Mouse (Mus musculus): Measurements from ENCODE around the gene Tmem169. TPM values are rescaled to one million over a fixed set of nuclear protein-coding genes. Genes with fewer than 3 reads are reported as not detected.

The Tmem169 gene
- polyA plus RNA-seq, 1 experiment from 2014 or later, result 35.5 TPM

DNA sequence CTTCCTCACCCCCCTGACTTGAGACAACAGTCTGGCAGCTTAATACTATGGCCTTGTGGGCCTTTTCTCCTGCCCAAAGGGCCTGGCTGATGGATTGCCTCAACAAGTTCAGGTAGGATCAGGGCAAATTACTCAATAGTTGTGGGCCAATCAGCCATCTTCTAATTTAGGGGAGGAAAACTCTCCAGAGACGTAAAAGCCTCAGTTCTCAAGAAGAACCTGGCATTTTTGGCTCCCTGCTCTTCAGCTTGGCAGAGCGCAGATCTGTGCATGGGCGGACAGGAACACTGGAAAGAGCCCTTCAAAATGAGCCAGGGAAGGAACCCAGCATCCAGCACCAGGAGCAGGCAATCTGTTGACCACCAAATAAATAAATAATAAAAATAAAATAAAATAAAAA, 6.1 kb upstream of the Tmem169 start:
- no peaks in the 10 kb centered on the region for H3K4me1 ChIP-seq (ENCODE audit: control insufficient read depth, insufficient read depth, low read length)
- H3K4me2 ChIP-seq (ENCODE audit: low read depth, low read length), result no peak overlapping the region
- no peak overlapping the region for H3K9ac ChIP-seq (replicated peaks; ENCODE audit: low read depth, low read length)
- WGBS, result 94% methylated on average over 3 of the region's 3 CpGs
- no peaks in the 10 kb centered on the region for H3K9me3 ChIP-seq (ENCODE audit: control insufficient read depth, low read length)
- H3K27ac ChIP-seq (ENCODE audit: low read depth, low read length), result no peak overlapping the region
- no peak for ATAC-seq (ENCODE audit: low read depth)
- no peaks in the 10 kb centered on the region for H3K27me3 ChIP-seq (ENCODE audit: control insufficient read depth, insufficient read depth, low read length)
- H3K4me3 ChIP-seq (ENCODE audit: low read depth, low read length), result no peak overlapping the region
- no peaks in the 10 kb centered on the region for H3K36me3 ChIP-seq (ENCODE audit: control insufficient read depth, insufficient read depth, low read length)

DNA sequence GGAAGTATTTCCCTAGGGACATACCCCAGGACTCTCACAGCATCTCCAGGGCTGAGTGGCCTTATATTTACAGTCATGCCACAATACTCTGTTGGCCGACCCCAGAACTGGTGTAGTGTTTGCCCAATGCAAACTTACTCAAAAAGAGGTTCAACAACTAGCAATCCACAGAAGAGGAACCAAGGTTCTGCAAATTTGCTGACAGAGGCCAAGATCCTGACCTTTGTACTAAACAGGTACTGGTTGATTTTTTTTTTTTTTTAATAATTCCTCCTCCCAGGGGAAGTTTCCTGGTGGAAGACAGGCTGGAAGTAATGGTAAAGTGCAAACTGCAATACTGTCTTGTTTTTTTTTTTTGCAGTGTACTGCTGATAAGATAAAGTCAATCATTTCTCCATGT, 1.6 kb upstream of the Tmem169 start:
- ATAC-seq (ENCODE audit: low read depth), result no peak
- Histone ChIP-seq H3K9ac (replicated peaks; ENCODE audit: low read depth, low read length) (no peak overlapping the region), H3K36me3 (ENCODE audit: control insufficient read depth, insufficient read depth, low read length) (no peaks in the 10 kb centered on the region), H3K4me2 (ENCODE audit: low read depth, low read length) (no peak overlapping the region), H3K27ac (ENCODE audit: low read depth, low read length) (no peak overlapping the region), H3K4me3 (ENCODE audit: low read depth, low read length) (no peak overlapping the region), H3K4me1 (ENCODE audit: control insufficient read depth, insufficient read depth, low read length) (peaks cover 14% of the 10 kb centered on the region), H3K27me3 (ENCODE audit: control insufficient read depth, insufficient read depth, low read length) (no peaks in the 10 kb centered on the region), H3K9me3 (ENCODE audit: control insufficient read depth, low read length) (no peaks in the 10 kb centered on the region)
- WGBS, result 95% methylated on average over 1 of the region's 1 CpGs

DNA sequence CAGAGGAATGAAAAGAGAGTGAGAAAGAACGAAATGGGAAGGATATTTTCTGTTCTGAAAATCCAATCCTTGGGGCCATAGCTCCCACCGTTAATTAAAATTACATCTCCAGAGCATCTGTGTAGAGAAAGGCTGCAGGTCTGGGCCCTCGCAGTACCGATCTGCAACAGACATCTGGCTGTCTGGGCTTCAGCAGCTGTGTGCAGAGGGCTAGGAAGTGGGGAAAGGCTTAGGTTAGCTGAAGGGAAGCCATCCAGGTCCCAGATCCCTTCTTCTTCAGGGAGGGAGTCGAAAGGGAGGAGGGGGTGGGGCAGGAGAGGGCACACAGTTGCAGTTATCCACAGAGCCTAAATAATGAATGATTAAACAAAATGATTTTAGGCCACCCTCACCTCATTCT, 370 bp downstream of the Tmem169 start:
- peak; percentile 74 for ATAC-seq (ENCODE audit: low read depth)
- Histone ChIP-seq H3K4me2 (ENCODE audit: low read depth, low read length) (peak overlapping the region; percentile 89), H3K27me3 (ENCODE audit: control insufficient read depth, insufficient read depth, low read length) (no peaks in the 10 kb centered on the region), H3K4me1 (ENCODE audit: control insufficient read depth, insufficient read depth, low read length) (peaks cover 14% of the 10 kb centered on the region), H3K4me3 (ENCODE audit: low read depth, low read length) (peak overlapping the region; percentile 41), H3K27ac (ENCODE audit: low read depth, low read length) (peak overlapping the region; percentile 84), H3K9ac (replicated peaks; ENCODE audit: low read depth, low read length) (peak overlapping the region; percentile 73), H3K9me3 (ENCODE audit: control insufficient read depth, low read length) (no peaks in the 10 kb centered on the region), H3K36me3 (ENCODE audit: control insufficient read depth, insufficient read depth, low read length) (no peaks in the 10 kb centered on the region)
- 3% methylated on average over 5 of the region's 5 CpGs for WGBS

DNA sequence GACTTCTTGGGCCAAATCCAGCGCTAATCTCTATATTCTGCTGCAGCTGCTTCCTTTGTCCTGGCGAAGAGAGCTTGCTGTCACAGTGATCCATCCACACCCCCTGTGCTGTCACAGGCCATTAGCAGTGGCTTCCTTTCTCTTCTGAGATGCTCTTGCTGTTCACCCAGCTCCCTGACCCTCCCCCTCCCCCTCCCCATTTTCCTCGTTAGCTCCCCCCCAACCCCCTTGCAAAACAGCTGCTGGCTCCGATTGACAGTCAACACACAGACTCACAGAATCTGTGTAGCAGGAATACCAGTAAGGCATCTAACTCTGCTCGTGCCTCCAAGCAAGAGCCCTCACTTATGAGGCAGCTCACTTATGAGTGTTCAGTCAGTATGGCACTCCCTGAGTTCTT, 2.7 kb downstream of the Tmem169 start:
- Histone ChIP-seq H3K4me2 (ENCODE audit: low read depth, low read length) (peak overlapping the region; percentile 89), H3K9ac (replicated peaks; ENCODE audit: low read depth, low read length) (peak overlapping the region; percentile 32; the same call in 1 of the 2 replicates), H3K4me1 (ENCODE audit: control insufficient read depth, insufficient read depth, low read length) (peaks cover 14% of the 10 kb centered on the region), H3K4me3 (ENCODE audit: low read depth, low read length) (no peak overlapping the region), H3K27ac (ENCODE audit: low read depth, low read length) (peak overlapping the region; percentile 78), H3K27me3 (ENCODE audit: control insufficient read depth, insufficient read depth, low read length) (no peaks in the 10 kb centered on the region), H3K36me3 (ENCODE audit: control insufficient read depth, insufficient read depth, low read length) (no peaks in the 10 kb centered on the region), H3K9me3 (ENCODE audit: control insufficient read depth, low read length) (no peaks in the 10 kb centered on the region)
- ATAC-seq (ENCODE audit: low read depth), result peak; percentile 26; the same call in 1 of the 2 replicates
- WGBS, result 9% methylated on average over 5 of the region's 5 CpGs

DNA sequence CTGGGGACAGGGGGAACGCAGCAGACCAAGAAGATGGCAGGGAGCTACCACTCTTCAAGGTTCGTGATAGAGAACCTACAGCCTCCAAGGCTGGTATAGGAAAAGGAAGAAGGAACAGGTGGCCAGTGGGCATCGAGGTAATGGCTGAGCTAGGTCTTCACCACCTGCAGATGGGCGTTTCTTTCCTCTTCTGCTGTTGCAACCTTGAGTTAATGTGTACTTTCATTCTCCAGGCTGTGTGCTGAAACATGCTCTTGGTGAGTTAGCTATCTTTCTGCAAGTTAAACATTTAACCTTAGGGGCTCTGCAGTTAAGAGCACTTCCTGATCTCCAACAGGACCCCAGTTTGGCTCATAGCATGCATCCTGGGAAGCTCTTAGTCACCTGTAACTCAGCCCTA, 3.7 kb downstream of the Tmem169 start:
- 91% methylated on average over 4 of the region's 4 CpGs for WGBS
- Histone ChIP-seq H3K9me3 (ENCODE audit: control insufficient read depth, low read length) (no peaks in the 10 kb centered on the region), H3K9ac (replicated peaks; ENCODE audit: low read depth, low read length) (no peak overlapping the region), H3K4me3 (ENCODE audit: low read depth, low read length) (no peak overlapping the region), H3K36me3 (ENCODE audit: control insufficient read depth, insufficient read depth, low read length) (no peaks in the 10 kb centered on the region), H3K27me3 (ENCODE audit: control insufficient read depth, insufficient read depth, low read length) (no peaks in the 10 kb centered on the region), H3K27ac (ENCODE audit: low read depth, low read length) (no peak overlapping the region), H3K4me2 (ENCODE audit: low read depth, low read length) (no peak overlapping the region), H3K4me1 (ENCODE audit: control insufficient read depth, insufficient read depth, low read length) (peaks cover 14% of the 10 kb centered on the region)
- ATAC-seq (ENCODE audit: low read depth), result no peak

DNA sequence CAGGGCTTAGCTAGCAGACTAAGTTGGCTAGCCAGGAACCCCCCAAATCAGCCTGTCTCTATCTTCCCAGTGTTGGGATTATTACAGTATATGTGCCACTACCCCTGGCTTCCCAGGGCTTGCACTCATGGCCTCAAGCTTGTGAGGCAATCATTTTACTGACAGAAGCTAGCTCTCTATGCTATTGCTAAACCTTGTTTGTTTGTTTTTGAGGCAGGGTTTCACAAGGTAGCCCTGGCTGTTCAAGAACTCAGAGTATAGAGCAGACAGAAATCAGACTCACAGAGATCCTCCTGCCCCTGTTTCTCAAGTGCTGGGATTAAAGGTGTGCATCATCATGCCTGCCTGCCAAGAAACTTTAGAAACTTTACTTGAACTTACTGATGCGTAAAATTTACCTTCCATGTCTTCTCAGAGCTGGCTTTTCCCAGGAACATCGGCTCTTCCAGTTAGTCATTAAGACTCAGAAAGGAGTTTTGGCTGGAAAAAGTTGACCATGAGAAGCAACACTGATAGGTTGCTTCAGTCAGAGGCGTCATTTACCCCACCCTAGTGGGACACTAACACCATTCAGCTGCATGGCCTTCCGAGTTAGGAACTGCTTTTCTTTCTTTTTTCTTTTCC, 4.5 kb downstream of the Tmem169 start:
- WGBS, result 92% methylated on average over 4 of the region's 4 CpGs
- Histone ChIP-seq H3K4me2 (ENCODE audit: low read depth, low read length) (no peak overlapping the region), H3K9ac (replicated peaks; ENCODE audit: low read depth, low read length) (no peak overlapping the region), H3K36me3 (ENCODE audit: control insufficient read depth, insufficient read depth, low read length) (no peaks in the 10 kb centered on the region), H3K4me3 (ENCODE audit: low read depth, low read length) (no peak overlapping the region), H3K27me3 (ENCODE audit: control insufficient read depth, insufficient read depth, low read length) (no peaks in the 10 kb centered on the region), H3K4me1 (ENCODE audit: control insufficient read depth, insufficient read depth, low read length) (peaks cover 14% of the 10 kb centered on the region), H3K9me3 (ENCODE audit: control insufficient read depth, low read length) (no peaks in the 10 kb centered on the region), H3K27ac (ENCODE audit: low read depth, low read length) (no peak overlapping the region)
- no peak for ATAC-seq (ENCODE audit: low read depth)

DNA sequence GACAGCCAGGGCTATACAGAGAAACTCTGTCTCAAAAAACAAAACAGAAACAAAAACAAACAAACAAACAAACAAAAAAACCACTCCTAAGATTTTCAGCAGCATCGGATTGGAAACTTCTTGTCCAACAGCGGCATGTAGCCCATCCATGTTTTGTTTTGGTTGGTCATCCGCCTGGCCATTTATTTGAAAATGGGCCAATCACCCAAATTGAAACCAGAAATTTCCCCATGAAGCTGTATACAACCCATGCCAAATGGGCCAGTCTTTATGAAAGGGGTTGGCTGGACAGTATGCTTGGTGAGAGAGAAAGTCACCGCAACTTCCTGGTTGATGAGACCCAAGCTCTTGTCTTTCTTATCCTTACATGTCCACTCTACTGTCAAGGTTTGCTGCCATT, 6.7 kb downstream of the Tmem169 start:
- Histone ChIP-seq H3K9ac (replicated peaks; ENCODE audit: low read depth, low read length) (no peak overlapping the region), H3K9me3 (ENCODE audit: control insufficient read depth, low read length) (no peaks in the 10 kb centered on the region), H3K4me1 (ENCODE audit: control insufficient read depth, insufficient read depth, low read length) (peaks cover 9% of the 10 kb centered on the region), H3K4me2 (ENCODE audit: low read depth, low read length) (no peak overlapping the region), H3K27me3 (ENCODE audit: control insufficient read depth, insufficient read depth, low read length) (no peaks in the 10 kb centered on the region), H3K27ac (ENCODE audit: low read depth, low read length) (no peak overlapping the region), H3K4me3 (ENCODE audit: low read depth, low read length) (no peak overlapping the region), H3K36me3 (ENCODE audit: control insufficient read depth, insufficient read depth, low read length) (no peaks in the 10 kb centered on the region)
- 99% methylated on average over 4 of the region's 4 CpGs for WGBS
- ATAC-seq (ENCODE audit: low read depth), result no peak

DNA sequence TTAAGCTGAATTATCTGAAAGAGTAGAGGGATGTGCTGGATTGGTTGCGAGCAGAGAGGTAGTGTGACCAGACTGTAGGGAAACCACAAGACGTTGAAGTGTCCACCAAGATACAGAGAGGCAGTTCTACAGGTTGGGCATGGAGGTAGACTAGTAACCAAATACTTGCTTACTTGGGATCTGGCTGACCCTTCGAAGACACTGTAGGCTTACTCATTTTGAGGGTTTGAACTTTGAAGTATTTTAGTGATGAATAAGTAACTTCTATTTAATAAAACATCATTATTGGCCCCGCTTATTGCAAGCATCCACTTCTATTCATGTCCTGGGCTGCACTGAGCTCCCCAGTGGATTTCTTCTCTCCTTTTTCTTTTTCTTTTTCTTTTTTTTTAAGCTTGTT, 7.3 kb downstream of the Tmem169 start:
- Histone ChIP-seq H3K4me3 (ENCODE audit: low read depth, low read length) (no peak overlapping the region), H3K4me2 (ENCODE audit: low read depth, low read length) (no peak overlapping the region), H3K9ac (replicated peaks; ENCODE audit: low read depth, low read length) (no peak overlapping the region), H3K36me3 (ENCODE audit: control insufficient read depth, insufficient read depth, low read length) (no peaks in the 10 kb centered on the region), H3K27me3 (ENCODE audit: control insufficient read depth, insufficient read depth, low read length) (no peaks in the 10 kb centered on the region), H3K9me3 (ENCODE audit: control insufficient read depth, low read length) (no peaks in the 10 kb centered on the region), H3K4me1 (ENCODE audit: control insufficient read depth, insufficient read depth, low read length) (peaks cover 5% of the 10 kb centered on the region; the same call in 1 of the 2 replicates), H3K27ac (ENCODE audit: low read depth, low read length) (no peak overlapping the region)
- ATAC-seq (ENCODE audit: low read depth), result no peak
- 97% methylated on average over 4 of the region's 4 CpGs for WGBS

DNA sequence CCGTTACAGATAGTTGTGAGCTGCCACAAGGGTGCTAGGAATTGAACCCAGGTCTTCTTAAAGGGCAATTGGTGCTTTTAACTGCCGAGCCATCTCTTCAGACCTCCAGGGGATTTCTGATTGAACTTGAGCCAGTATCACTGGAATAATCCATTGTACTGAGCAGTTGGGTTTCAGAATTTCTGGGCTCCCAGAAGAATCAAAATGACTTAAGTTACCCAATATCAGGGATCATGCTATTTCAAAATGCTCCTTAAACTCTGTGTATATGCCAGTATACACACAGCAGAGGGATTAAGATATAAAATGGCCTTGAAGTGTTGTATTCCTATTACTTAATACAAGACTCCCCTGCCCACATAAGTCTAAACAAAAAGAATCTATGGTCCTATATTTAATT, 7.8 kb downstream of the Tmem169 start:
- no peaks in the 10 kb centered on the region for H3K9me3 ChIP-seq (ENCODE audit: control insufficient read depth, low read length)
- H3K27ac ChIP-seq (ENCODE audit: low read depth, low read length), result no peak overlapping the region
- peaks cover 2% of the 10 kb centered on the region; the same call in 1 of the 2 replicates for H3K4me1 ChIP-seq (ENCODE audit: control insufficient read depth, insufficient read depth, low read length)
- H3K36me3 ChIP-seq (ENCODE audit: control insufficient read depth, insufficient read depth, low read length), result no peaks in the 10 kb centered on the region
- no peak overlapping the region for H3K4me2 ChIP-seq (ENCODE audit: low read depth, low read length)
- 90% methylated on average over 2 of the region's 2 CpGs for WGBS
- no peak for ATAC-seq (ENCODE audit: low read depth)
- no peaks in the 10 kb centered on the region for H3K27me3 ChIP-seq (ENCODE audit: control insufficient read depth, insufficient read depth, low read length)
- no peak overlapping the region for H3K9ac ChIP-seq (replicated peaks; ENCODE audit: low read depth, low read length)
- no peak overlapping the region for H3K4me3 ChIP-seq (ENCODE audit: low read depth, low read length)
